Mouse (Mus musculus) layer of hippocampus, postnatal 14 days (tissue): ENCODE data around the gene Gm3020. TPM values are rescaled to one million over a fixed set of nuclear protein-coding genes. Genes with fewer than 3 reads are reported as not detected.
"Not testable (repeated sequence)": the region's sequence is repeated elsewhere in the genome, so short reads cannot be mapped to it uniquely, and the experiment has no call there.

Source experiments
- DNase-seq, 2 experiments: peaks; one replicate each; pipeline ENCODE4 v3.0.0; 2021 to 2022; ENCODE audit warnings: low spot score in 2 of 2, mixed read lengths in 1 of 2
- long read RNA-seq, 2 experiments: library from polyadenylated mRNA; stranded (forward); transcript quantifications; one replicate each; pipeline ENCODE4 v2.0.0; 2021
- total RNA-seq, 2 experiments: library from RNA; stranded (reverse); gene quantifications; 2 replicates each; pipeline ENCODE4 v1.2.3; 2021

Gm3020 gene
- 1 to 10 TPM; 4.4 to 4.7 TPM for total RNA-seq
- long read RNA-seq, experiment 1, partial matches to known transcripts, result 1 of 1 reads
- long read RNA-seq, experiment 1, other reads (novel, unspliced or antisense), result 0 of 1 reads
- long read RNA-seq, experiment 2, result 0 reads

GRCm38 (mm10) chr14:3651730-3652129 is at the start of gene Gm3020:
Gene Gm3020, plus strand, starts transcription at chr14:3652030.
- DNase-seq, result not testable (repeated sequence)

- DNase-seq, result not testable (repeated sequence)
Measured at GRCm38 (mm10) chr14:3634212-3634611, 17.6 kb upstream of the Gm3020 start, which contains the start of gene Gm3012. Gene Gm3012, plus strand, starts transcription at chr14:3634512.

DNA sequence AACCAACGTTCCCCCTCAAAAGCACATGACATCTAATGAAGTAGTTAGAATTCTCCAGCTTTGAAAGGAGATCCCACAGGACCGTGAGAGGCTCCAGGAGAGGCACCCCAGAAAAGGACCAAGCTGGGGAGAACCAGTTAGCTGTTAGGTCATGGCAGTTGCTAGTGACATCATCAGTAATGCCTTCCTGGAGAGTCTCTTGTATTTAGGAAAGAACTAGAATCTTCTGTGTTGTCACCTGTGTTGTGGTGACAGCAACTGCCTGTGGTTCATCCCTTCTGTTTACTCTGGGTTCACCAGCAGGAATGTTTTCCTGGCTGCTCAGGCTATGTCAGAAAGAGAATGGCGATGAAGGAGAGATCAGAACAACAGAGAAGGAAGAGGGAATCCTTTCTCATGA is 36.7 kb downstream of the Gm3020 start, which contains the start of gene Gm3043:
Gm3043 (plus strand) TSS at position 301 of the 400 bp plus-strand sequence.
- DNase-seq, result not testable (repeated sequence)

Other genes starting within 250 kb of the Gm3020 start
- 1 to 10 TPM; 4.4 to 4.7 TPM for gene Gm10409, start 239.4 kb upstream of the Gm3020 start, total RNA-seq
- gene Gm3005, start 223.9 kb upstream of the Gm3020 start, total RNA-seq, result 1 to 10 TPM; 1.4 to 2.0 TPM
- gene Gm10408, start 202.7 kb upstream of the Gm3020 start, total RNA-seq, result not detected
- gene Gm3012, start 17.5 kb upstream of the Gm3020 start, total RNA-seq, result not detected
- gene Gm3043, start 36.8 kb downstream of the Gm3020 start, total RNA-seq, result not detected
- under 1 TPM in 1 of 2 experiments, not detected in 1; 0.67 TPM for gene Gm3002, start 158.0 kb downstream of the Gm3020 start, total RNA-seq
- not detected for gene Gm3033, start 194.2 kb downstream of the Gm3020 start, total RNA-seq
- under 1 TPM in 1 of 2 experiments, not detected in 1; 0.26 TPM for gene Gm2916, start 232.1 kb downstream of the Gm3020 start, total RNA-seq